Mouse (Mus musculus) bone marrow, adult 2 months (tissue): ENCODE measurements around the gene Lrrc49.

Experiments used
- CTCF ChIP-seq: fragments of 200-500 bp; IDR thresholded peaks from 2 replicates; pipeline ENCODE4 v1.5.1; 2011; ENCODE audit warnings: low read length, control low read depth; ENCODE audit not compliant: control insufficient read depth, insufficient read depth
- POLR2A ChIP-seq: fragments of 200-500 bp; IDR thresholded peaks from 2 replicates; pipeline ENCODE4 v1.6.1; 2011; ENCODE audit warnings: low read depth, mild to moderate bottlenecking, control low read depth, low read length, borderline replicate concordance; ENCODE audit not compliant: control insufficient read depth

GRCm38 (mm10) chr9:60592363-60592762 lies 95.6 kb downstream of the Lrrc49 start:
- no peak for TF ChIP-seq CTCF
- no peak for TF ChIP-seq POLR2A
